Mouse (Mus musculus) kidney, adult 2 months (tissue): Measurements from ENCODE around the gene Cel. TPM values are rescaled to one million over a fixed set of nuclear protein-coding genes. Genes with fewer than 3 reads are reported as not detected.

ENCODE experiments used
- DNase-seq: peaks from one replicate; pipeline ENCODE4 v3.0.0; 2021
- H3K27ac ChIP-seq: fragments of 200-500 bp; 2 replicates; pipeline ENCODE4 v1.5.1; 2012; ENCODE audit warnings: low read depth, low read length, control low read depth, inconsistent platforms; ENCODE audit not compliant: insufficient read depth
- H3K27me3 ChIP-seq: fragments of 200-500 bp; replicated peaks from 2 replicates; pipeline ENCODE4 v1.6.1; 2012; ENCODE audit warnings: mild to moderate bottlenecking, moderate library complexity, low read length, inconsistent platforms; ENCODE audit not compliant: control insufficient read depth, insufficient read depth
- H3K36me3 ChIP-seq: fragments of 200-500 bp; 2 replicates; pipeline ENCODE4 v1.6.1; 2012; ENCODE audit warnings: mild to moderate bottlenecking, moderate library complexity, low read length, inconsistent platforms; ENCODE audit not compliant: control insufficient read depth, insufficient read depth
- H3K4me1 ChIP-seq: fragments of 200-500 bp; 2 replicates; pipeline ENCODE4 v1.6.1; 2011; ENCODE audit warnings: low read length; ENCODE audit not compliant: control insufficient read depth, insufficient read depth
- H3K4me3 ChIP-seq: fragments of 200-500 bp; 2 replicates; pipeline ENCODE4 v1.5.1; 2011; ENCODE audit warnings: mild to moderate bottlenecking, low read depth, low read length, control low read depth; ENCODE audit not compliant: insufficient read depth
- CTCF ChIP-seq: fragments of 200-500 bp; conservative IDR thresholded peaks from 2 replicates; pipeline ENCODE4 v1.5.1; 2011; ENCODE audit warnings: low read depth, mild to moderate bottlenecking, control low read depth, low read length, moderate library complexity, mixed read lengths; ENCODE audit not compliant: insufficient read depth, insufficient read length
- POLR2A ChIP-seq: fragments of 200-500 bp; IDR thresholded peaks from one replicate; pipeline ENCODE4 v1.6.1; 2011; ENCODE audit warnings: low read depth, low read length, control low read depth
- WGBS: fragments of 180-500 bp; shearing (Covaris S2); methylation state at CpG from one replicate; pipeline ENCODE4 v1.1.7; 2018; 5-methylcytosine and 5-hydroxymethylcytosine counted together
- polyA plus RNA-seq: library from polyadenylated mRNA; depleted of rRNA; stranded (reverse); fragments of >200 nt; gene quantifications from 2 replicates; pipeline ENCODE4 v1.2.3, GENCODE M21; 2012

The Cel gene
- polyA plus RNA-seq, 1 experiment, result not detected

- Histone ChIP-seq H3K4me1 (no peaks in the 10 kb centered on the region), H3K36me3 (no peaks in the 10 kb centered on the region), H3K27me3 (no peaks in the 10 kb centered on the region), H3K4me3 (no peak overlapping the region), H3K27ac (no peak overlapping the region)
- 14% methylated on average over 6 of the region's 6 CpGs for WGBS
- TF ChIP-seq POLR2A, result no peak
- TF ChIP-seq CTCF, result peak; percentile 100; the same call in 1 of the 2 replicates
- peak; percentile 87 for DNase-seq
These were observed 21.9 kb upstream of the Cel start for GRCm38 (mm10) chr2:28585043-28585571.

- DNase-seq, result no peak
- 86% methylated on average over 9 of the region's 9 CpGs for WGBS
- TF ChIP-seq CTCF (no peak), POLR2A (no peak)
- Histone ChIP-seq H3K36me3 (no peaks in the 10 kb centered on the region), H3K4me3 (peak within 1 kb of the TSS; percentile 99), H3K27ac (peak within 1 kb of the TSS; percentile 88), H3K4me1 (no peaks in the 10 kb centered on the region), H3K27me3 (no peaks in the 10 kb centered on the region)
These were observed 20.4 kb upstream of the Cel start, which contains the start of gene Gtf3c5 for GRCm38 (mm10) chr2:28583651-28584050. Gtf3c5 (minus strand) TSS chr2:28583751.

- Histone ChIP-seq H3K4me3 (peak overlapping the region; percentile 99), H3K4me1 (no peaks in the 10 kb centered on the region), H3K36me3 (no peaks in the 10 kb centered on the region), H3K27ac (peak overlapping the region; percentile 88), H3K27me3 (no peaks in the 10 kb centered on the region)
- DNase-seq, result peak; percentile 95
- TF ChIP-seq POLR2A (peak; percentile 58), CTCF (no peak)
- under 1% methylated on average over 56 of the region's 56 CpGs for WGBS
These were observed 19.6 kb upstream of the Cel start for GRCm38 (mm10) chr2:28582647-28583353.

GRCm38 (mm10) chr2:28578003-28578402 is 14.8 kb upstream of the Cel start:
- TF ChIP-seq POLR2A (no peak), CTCF (peak; percentile 45)
- 80% methylated on average over 5 of the region's 5 CpGs for WGBS
- Histone ChIP-seq H3K27ac (no peak overlapping the region), H3K4me1 (no peaks in the 10 kb centered on the region), H3K36me3 (no peaks in the 10 kb centered on the region; the same call in 1 of the 2 replicates), H3K4me3 (no peak overlapping the region), H3K27me3 (no peaks in the 10 kb centered on the region)
- peak; percentile 11 for DNase-seq

DNA sequence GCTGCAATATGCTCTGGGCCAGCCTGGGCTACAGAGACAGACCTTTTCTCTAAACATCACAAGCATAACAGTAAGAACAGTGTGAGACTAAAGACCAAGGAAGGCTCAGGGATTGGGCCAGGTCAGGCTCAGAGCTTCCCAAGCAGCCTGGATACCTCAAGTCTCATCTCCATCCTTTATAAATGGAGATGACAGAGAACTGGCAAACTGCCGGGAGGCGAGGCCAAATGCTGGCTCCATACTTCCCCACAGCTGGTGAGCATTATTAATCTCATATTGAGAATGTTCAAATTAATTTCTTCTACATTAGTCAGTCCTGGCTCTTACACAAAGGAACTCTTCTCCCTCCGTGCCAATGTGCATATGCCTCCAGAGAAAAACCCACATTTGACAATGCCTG is 13.6 kb upstream of the Cel start:
- Histone ChIP-seq H3K4me3 (no peak overlapping the region), H3K27me3 (no peaks in the 10 kb centered on the region), H3K4me1 (no peaks in the 10 kb centered on the region), H3K36me3 (no peaks in the 10 kb centered on the region; the same call in 1 of the 2 replicates), H3K27ac (no peak overlapping the region)
- no peak for TF ChIP-seq CTCF
- TF ChIP-seq POLR2A, result no peak
- DNase-seq, result no peak
- WGBS, result 88% methylated on average over 3 of the region's 3 CpGs

GRCm38 (mm10) chr2:28575341-28575740 is 12.1 kb upstream of the Cel start:
- H3K4me3 ChIP-seq, result no peak overlapping the region
- no peaks in the 10 kb centered on the region; the same call in 1 of the 2 replicates for H3K36me3 ChIP-seq
- H3K27me3 ChIP-seq, result no peaks in the 10 kb centered on the region
- TF ChIP-seq POLR2A (no peak), CTCF (no peak)
- WGBS, result 82% methylated on average over 4 of the region's 4 CpGs
- DNase-seq, result no peak
- H3K4me1 ChIP-seq, result no peaks in the 10 kb centered on the region
- no peak overlapping the region for H3K27ac ChIP-seq

DNA sequence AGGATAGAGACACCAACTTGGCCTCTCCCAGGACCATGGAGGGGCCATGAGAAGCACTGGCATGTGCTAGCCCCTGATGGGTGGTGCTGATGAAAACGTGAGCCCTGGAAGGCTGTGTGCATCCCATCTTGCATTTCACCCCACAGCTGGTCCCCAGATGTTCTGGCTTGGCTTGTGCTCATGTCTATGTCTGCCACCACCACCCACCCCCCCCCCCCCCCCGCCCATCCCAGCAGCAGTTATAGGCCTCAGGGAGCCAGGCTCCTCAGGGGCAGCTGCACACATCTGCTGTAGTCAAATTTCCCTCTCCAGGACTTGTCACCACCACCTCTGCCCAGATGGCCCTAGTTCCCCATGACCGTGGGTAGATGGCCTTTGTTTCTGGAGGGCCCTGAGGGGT is 6.7 kb upstream of the Cel start:
- H3K27ac ChIP-seq, result no peak overlapping the region
- TF ChIP-seq CTCF (no peak), POLR2A (no peak)
- no peak overlapping the region for H3K4me3 ChIP-seq
- no peaks in the 10 kb centered on the region for H3K4me1 ChIP-seq
- WGBS, result 75% methylated on average over 3 of the region's 3 CpGs
- H3K36me3 ChIP-seq, result no peaks in the 10 kb centered on the region
- no peaks in the 10 kb centered on the region for H3K27me3 ChIP-seq
- no peak for DNase-seq
